Mouse (Mus musculus) testis, adult 2 months (tissue): ENCODE data around the gene Col2a1. TPM values are rescaled to one million over a fixed set of nuclear protein-coding genes. Genes with fewer than 3 reads are reported as not detected.

Source experiments
- H3K27ac ChIP-seq: fragments of 200-500 bp; 2 replicates; pipeline ENCODE4 v1.5.1; 2012; ENCODE audit warnings: low read depth, low read length; ENCODE audit not compliant: control insufficient read depth, insufficient read depth
- H3K27me3 ChIP-seq: fragments of 200-500 bp; 2 replicates; pipeline ENCODE4 v1.6.1; 2012; ENCODE audit warnings: mild to moderate bottlenecking, low read length, moderate library complexity; ENCODE audit not compliant: control insufficient read depth, insufficient read depth
- H3K36me3 ChIP-seq: fragments of 200-500 bp; 2 replicates; pipeline ENCODE4 v1.6.1; 2012; ENCODE audit warnings: mild to moderate bottlenecking, low read length; ENCODE audit not compliant: control insufficient read depth, insufficient read depth
- H3K4me1 ChIP-seq: fragments of 200-500 bp; 2 replicates; pipeline ENCODE4 v1.6.1; 2012; ENCODE audit warnings: low read length; ENCODE audit not compliant: control insufficient read depth, insufficient read depth
- H3K4me3 ChIP-seq: fragments of 200-500 bp; 2 replicates; pipeline ENCODE4 v1.5.1; 2012; ENCODE audit warnings: low read depth, mild to moderate bottlenecking, low read length, moderate library complexity, mixed read lengths; ENCODE audit not compliant: control insufficient read depth
- CTCF ChIP-seq: fragments of 200-500 bp; IDR thresholded peaks from 2 replicates; pipeline ENCODE4 v1.5.1; 2012; ENCODE audit warnings: low read depth, mild to moderate bottlenecking, inconsistent platforms, low read length, moderate library complexity; ENCODE audit not compliant: control insufficient read depth, insufficient read depth, insufficient replicate concordance
- POLR2A ChIP-seq: fragments of 200-500 bp; IDR thresholded peaks from 2 replicates; pipeline ENCODE4 v1.6.1; 2012; ENCODE audit warnings: low read depth, mild to moderate bottlenecking, inconsistent platforms, low read length, moderate library complexity; ENCODE audit not compliant: control insufficient read depth
- polyA plus RNA-seq: library from polyadenylated mRNA; depleted of rRNA; stranded (reverse); fragments of >200 nt; gene quantifications from 2 replicates; pipeline ENCODE4 v1.2.3, GENCODE M21; 2012

Gene Col2a1
- polyA plus RNA-seq, 1 experiment, result 14.6 TPM

DNA sequence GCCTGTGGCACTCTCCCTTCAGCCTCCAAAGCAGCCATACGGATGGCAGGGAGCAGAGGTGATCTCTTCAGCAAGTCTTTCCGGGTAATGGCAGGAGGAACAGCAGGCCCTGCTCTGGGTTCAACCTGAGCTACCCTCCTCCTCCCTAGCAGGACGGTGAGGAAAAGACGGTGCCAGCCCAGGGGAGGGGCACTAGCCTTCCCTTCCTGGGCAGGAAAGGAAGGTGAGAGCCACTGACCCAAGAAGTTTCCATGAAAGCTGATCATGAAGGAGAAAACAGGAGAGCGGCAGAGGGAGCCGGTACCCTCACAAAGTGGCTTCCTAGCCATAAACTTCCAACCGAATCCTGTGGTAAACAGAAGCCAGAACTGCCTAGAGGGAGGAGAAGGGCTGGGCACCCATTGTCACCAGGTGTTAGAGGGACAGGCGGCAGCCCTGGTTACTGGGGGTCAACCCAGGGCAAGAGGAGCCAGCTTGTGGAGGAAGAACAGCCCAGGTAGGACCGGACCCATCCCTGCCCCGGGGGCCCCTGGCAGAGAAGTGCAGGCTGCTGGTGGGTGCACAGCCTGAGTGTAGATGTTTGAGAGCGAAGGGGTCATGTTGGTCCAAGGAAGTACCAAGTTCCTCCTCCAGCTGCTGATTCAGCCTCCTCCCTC, 59.4 kb downstream of the Col2a1 start:
- no peak overlapping the region for H3K4me3 ChIP-seq
- no peaks in the 10 kb centered on the region for H3K4me1 ChIP-seq
- H3K27me3 ChIP-seq, result no peaks in the 10 kb centered on the region
- TF ChIP-seq CTCF, result no peak
- no peak for TF ChIP-seq POLR2A
- no peak overlapping the region for H3K27ac ChIP-seq
- H3K36me3 ChIP-seq, result no peaks in the 10 kb centered on the region

GRCm38 (mm10) chr15:97943356-97943755, 61.1 kb downstream of the Col2a1 start:
- no peaks in the 10 kb centered on the region for H3K27me3 ChIP-seq
- no peak overlapping the region for H3K27ac ChIP-seq
- no peaks in the 10 kb centered on the region for H3K4me1 ChIP-seq
- no peaks in the 10 kb centered on the region for H3K36me3 ChIP-seq
- TF ChIP-seq CTCF (no peak), POLR2A (no peak)
- H3K4me3 ChIP-seq, result no peak overlapping the region

GRCm38 (mm10) chr15:97942538-97942937, 62.0 kb downstream of the Col2a1 start:
- Histone ChIP-seq H3K27ac (no peak overlapping the region), H3K36me3 (no peaks in the 10 kb centered on the region), H3K4me3 (no peak overlapping the region), H3K27me3 (no peaks in the 10 kb centered on the region), H3K4me1 (no peaks in the 10 kb centered on the region)
- TF ChIP-seq CTCF (no peak), POLR2A (no peak)

DNA sequence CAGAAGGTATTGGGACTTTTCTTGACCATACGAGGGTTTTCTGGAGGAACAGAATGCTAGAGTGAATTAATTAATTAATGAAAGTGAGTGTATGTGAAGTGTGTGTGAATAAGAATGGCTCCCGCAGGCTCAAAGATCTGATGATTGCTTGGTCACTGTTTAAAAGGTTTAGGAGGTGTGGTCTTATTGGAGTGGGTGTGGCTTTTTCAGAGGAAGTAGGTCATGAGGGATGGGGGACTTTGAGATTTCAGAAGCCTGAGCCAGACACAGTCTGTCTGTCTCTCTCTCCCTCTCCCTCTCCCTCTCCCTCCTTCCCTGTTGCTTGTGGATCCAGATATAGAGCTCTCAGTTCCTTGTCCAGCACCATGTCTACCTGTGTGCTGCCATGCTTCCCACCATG, 63.2 kb downstream of the Col2a1 start:
- no peaks in the 10 kb centered on the region for H3K27me3 ChIP-seq
- no peak overlapping the region for H3K27ac ChIP-seq
- no peak overlapping the region for H3K4me3 ChIP-seq
- H3K36me3 ChIP-seq, result no peaks in the 10 kb centered on the region
- no peak for TF ChIP-seq CTCF
- no peak for TF ChIP-seq POLR2A
- H3K4me1 ChIP-seq, result no peaks in the 10 kb centered on the region

DNA sequence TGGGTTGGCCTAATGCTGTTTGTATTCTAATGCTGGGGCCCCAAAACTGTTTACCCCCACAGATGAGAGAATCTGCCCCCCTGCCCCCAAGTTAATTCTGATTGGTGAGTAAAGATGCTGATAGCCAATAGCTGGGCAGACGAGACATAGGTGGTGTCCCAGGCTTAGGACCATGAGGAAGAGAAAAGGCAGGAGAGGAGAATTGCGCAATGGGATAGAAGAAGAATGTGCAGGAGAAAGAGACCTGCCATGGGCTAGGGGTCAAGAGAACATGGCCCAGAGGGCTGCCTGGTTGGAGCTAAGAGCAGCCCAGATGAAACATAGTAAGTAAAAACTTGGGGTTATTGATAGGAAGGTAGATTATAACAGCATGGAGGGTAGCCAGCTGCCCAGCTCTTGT, 64.4 kb downstream of the Col2a1 start:
- Histone ChIP-seq H3K4me3 (no peak overlapping the region), H3K27ac (no peak overlapping the region), H3K27me3 (no peaks in the 10 kb centered on the region), H3K4me1 (no peaks in the 10 kb centered on the region), H3K36me3 (no peaks in the 10 kb centered on the region)
- TF ChIP-seq CTCF, result no peak

DNA sequence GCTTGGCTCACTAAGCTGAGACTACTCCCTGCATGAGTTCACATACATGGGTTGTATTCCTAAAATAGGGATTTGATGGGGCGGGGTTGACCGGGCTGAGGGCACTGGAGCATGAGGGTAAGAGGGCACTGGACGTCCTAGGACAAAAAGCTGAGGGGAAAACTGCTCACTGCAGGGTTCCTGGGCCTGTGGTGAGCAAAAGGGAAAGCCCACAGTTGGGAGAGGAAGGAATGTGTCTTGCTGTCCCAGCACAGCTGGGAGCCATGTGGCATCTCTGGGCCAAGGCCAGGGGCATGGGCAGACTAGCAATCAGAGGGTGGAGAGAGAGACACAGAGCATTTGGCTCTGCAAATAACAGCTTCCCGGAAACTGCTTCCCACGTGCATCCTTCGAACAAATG, 65.9 kb downstream of the Col2a1 start:
- Histone ChIP-seq H3K4me1 (no peaks in the 10 kb centered on the region), H3K27me3 (no peaks in the 10 kb centered on the region), H3K27ac (no peak overlapping the region), H3K36me3 (no peaks in the 10 kb centered on the region), H3K4me3 (no peak overlapping the region)
- no peak for TF ChIP-seq POLR2A
- TF ChIP-seq CTCF, result no peak

DNA sequence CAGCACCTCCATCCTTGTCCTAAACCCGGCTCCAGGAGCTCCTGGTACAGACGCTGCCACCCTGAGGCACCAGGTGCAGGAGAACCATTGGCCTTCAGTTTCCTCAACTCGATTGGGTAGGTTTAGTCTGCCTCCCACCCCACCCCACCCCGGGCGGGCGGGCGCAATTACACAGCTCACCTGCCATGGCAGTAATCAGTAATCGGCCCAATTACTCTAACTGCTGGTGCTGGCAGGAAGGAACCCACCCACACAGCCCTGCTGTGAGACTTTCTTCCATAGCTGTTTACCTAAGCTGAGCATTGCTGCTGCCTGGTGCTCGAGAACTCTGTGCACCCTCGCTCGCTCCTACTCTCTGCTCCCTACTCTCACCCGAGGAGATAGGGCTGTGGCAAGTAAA, 72.1 kb downstream of the Col2a1 start:
- Histone ChIP-seq H3K36me3 (no peaks in the 10 kb centered on the region), H3K27ac (no peak overlapping the region), H3K4me1 (no peaks in the 10 kb centered on the region), H3K27me3 (no peaks in the 10 kb centered on the region), H3K4me3 (no peak overlapping the region)
- TF ChIP-seq POLR2A (no peak), CTCF (no peak)
